Mouse (Mus musculus) intestine, postnatal 0 days (tissue): Measurements from ENCODE around the gene Gm45234. TPM values are rescaled to one million over a fixed set of nuclear protein-coding genes. Genes with fewer than 3 reads are reported as not detected.

Experiments
- ATAC-seq: fragments of 200-750 bp; cut with Nextera tagmentation; 2 replicates; pipeline ENCODE4 v1.8.0; 2017; ENCODE audit warnings: mild to moderate bottlenecking, moderate TSS enrichment, moderate library complexity
- H3K27ac ChIP-seq: fragments of 300-500 bp; sonication (generic); 2 replicates; pipeline ENCODE4 v1.5.1; 2014; ENCODE audit warnings: mild to moderate bottlenecking, low read depth, low read length, moderate library complexity
- H3K27me3 ChIP-seq: fragments of 300-500 bp; sonication (generic); replicated peaks from 2 replicates; pipeline ENCODE4 v1.6.1; 2014; ENCODE audit warnings: low read length, mixed read lengths; ENCODE audit not compliant: control insufficient read depth, insufficient read depth
- H3K36me3 ChIP-seq: fragments of 300-500 bp; sonication (generic); 2 replicates; pipeline ENCODE4 v1.6.1; 2014; ENCODE audit warnings: mild to moderate bottlenecking, moderate library complexity; ENCODE audit not compliant: control insufficient read depth, insufficient read depth
- H3K4me1 ChIP-seq: fragments of 300-500 bp; sonication (generic); replicated peaks from 2 replicates; pipeline ENCODE4 v1.6.1; 2014; ENCODE audit warnings: antibody characterized with exemption, low read length, mixed read lengths; ENCODE audit not compliant: control insufficient read depth, insufficient read depth
- H3K4me2 ChIP-seq: fragments of 300-500 bp; sonication (generic); replicated peaks from 2 replicates; pipeline ENCODE4 v1.6.1; 2014; ENCODE audit warnings: low read depth, mild to moderate bottlenecking, moderate library complexity
- H3K4me3 ChIP-seq: fragments of 300-500 bp; sonication (generic); 2 replicates; pipeline ENCODE4 v1.5.1; 2014; ENCODE audit warnings: low read depth, low read length
- H3K9ac ChIP-seq: fragments of 300-500 bp; sonication (generic); 2 replicates; pipeline ENCODE4 v1.6.1; 2014; ENCODE audit warnings: mild to moderate bottlenecking, low read depth, low read length
- H3K9me3 ChIP-seq: fragments of 300-500 bp; sonication (generic); 2 replicates; pipeline ENCODE4 v1.6.1; 2016; ENCODE audit warnings: mixed run types; ENCODE audit not compliant: control insufficient read depth
- CTCF ChIP-seq: sonication (generic); IDR thresholded peaks from 2 replicates; pipeline ENCODE4 v1.5.1; 2016; ENCODE audit warnings: low read depth, mild to moderate bottlenecking, control low read depth, antibody characterized with exemption, moderate library complexity
- WGBS: fragments of 180-500 bp; shearing (Covaris S2); extraction: QIAGEN DNeasy Blood & Tissue Kit; methylation state at CpG from one replicate; pipeline ENCODE4 v1.1.7; 2014; 5-methylcytosine and 5-hydroxymethylcytosine counted together
- polyA plus RNA-seq: library from polyadenylated mRNA; unstranded; fragments of >200 nt; fragmentation: Nextera tagmentation; extraction: Ambion mirVana; gene quantifications from 2 replicates; pipeline ENCODE4 v1.2.1, GENCODE M21; 2015

Gm45234 gene
- polyA plus RNA-seq, 1 experiment from 2014 or later = not detected

DNA sequence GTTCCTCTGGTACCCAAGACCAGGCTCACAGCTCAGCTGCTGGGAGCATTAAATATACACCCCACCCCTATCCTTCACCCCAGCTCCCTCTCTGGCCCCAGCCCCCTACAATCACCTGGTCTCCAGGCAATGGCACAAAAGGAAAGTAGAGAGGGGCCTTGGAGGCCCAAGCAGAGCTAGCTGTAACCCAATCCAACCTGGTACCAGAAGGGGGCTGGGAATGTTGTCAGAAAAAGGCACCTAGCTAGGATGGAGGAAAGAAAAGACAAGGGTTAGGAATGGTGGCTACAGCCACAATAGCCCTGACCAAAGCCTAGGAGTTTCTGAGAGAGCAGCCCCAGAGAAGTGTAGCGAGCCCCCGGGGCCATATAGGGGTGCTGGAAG lies 3.0 kb upstream of the Gm45234 start:
- TF ChIP-seq CTCF = no peak
- Histone ChIP-seq H3K4me2 (peak overlapping the region; percentile 83), H3K9me3 (no peaks in the 10 kb centered on the region), H3K9ac (no peak overlapping the region; the same call in 1 of the 2 replicates), H3K36me3 (no peaks in the 10 kb centered on the region), H3K27ac (peak overlapping the region; percentile 50), H3K4me1 (no peaks in the 10 kb centered on the region), H3K4me3 (no peak overlapping the region), H3K27me3 (no peaks in the 10 kb centered on the region)
- no peak for ATAC-seq
- 36% methylated on average over 2 of the region's 2 CpGs for WGBS

DNA sequence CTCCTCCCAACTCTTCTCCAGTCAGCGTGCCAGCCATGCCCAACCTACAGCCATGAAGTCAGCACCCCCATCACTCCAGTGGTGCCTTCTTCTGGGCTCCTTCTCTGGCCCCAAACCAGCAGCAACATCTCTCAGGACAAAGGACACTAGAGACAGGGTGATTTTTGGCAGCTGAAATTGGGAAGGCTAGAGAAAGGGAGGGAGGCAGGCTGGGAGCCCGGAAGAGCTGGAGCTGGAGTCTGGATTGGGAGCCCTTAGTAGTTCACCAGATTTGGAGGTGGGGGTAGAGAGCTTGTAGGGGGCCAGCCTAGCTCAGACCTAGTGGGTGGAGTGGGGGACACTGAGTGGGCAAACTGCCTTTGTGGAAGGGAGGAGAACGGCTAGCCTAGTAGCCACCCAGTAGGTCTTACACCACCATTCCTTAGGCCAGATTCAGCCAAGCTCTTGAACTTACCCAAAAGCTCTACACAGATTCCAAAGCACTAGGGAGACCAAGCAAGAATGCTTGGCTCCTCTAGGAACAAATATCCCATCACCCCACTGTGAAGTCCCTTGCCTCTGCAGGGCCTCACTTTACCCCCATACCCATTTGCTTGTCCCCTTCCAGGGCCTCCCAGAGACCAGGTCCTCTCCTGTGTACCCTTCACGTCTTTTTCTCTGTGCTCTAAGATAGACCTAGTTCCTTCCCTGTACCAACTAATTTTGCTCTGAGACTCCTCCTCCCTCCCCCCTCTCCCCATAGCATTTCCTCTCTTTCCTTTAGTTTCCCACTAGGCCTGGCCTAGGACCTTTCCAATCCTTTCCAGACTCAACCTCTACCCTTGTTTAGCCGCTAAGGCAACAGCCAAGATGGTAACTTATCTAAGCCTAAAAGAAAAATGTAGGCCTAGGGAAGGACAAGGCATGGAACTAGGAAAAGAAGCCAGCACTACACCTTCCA lies 2.4 kb upstream of the Gm45234 start:
- peak overlapping the region; percentile 50 for H3K27ac ChIP-seq
- TF ChIP-seq CTCF = no peak
- H3K4me2 ChIP-seq = peak overlapping the region; percentile 83
- H3K36me3 ChIP-seq = no peaks in the 10 kb centered on the region
- no peaks in the 10 kb centered on the region for H3K27me3 ChIP-seq
- no peak for ATAC-seq
- no peaks in the 10 kb centered on the region for H3K4me1 ChIP-seq
- 62% methylated on average over 5 of the region's 5 CpGs for WGBS
- H3K9me3 ChIP-seq = no peaks in the 10 kb centered on the region
- H3K9ac ChIP-seq = peak overlapping the region; percentile 5; the same call in 1 of the 2 replicates
- H3K4me3 ChIP-seq = peak overlapping the region; percentile 85

- Histone ChIP-seq H3K36me3 (no peaks in the 10 kb centered on the region), H3K9me3 (no peaks in the 10 kb centered on the region), H3K4me3 (peak overlapping the region; percentile 85), H3K27me3 (no peaks in the 10 kb centered on the region), H3K27ac (peak overlapping the region; percentile 50; the same call in 1 of the 2 replicates), H3K4me1 (no peaks in the 10 kb centered on the region), H3K9ac (peak overlapping the region; percentile 95), H3K4me2 (peak overlapping the region; percentile 83)
- TF ChIP-seq CTCF = no peak
- WGBS = 36% methylated on average over 5 of the region's 5 CpGs
- ATAC-seq = no peak
Observed at GRCm38 (mm10) chr6:124757351-124757880, 1.6 kb upstream of the Gm45234 start.

GRCm38 (mm10) chr6:124756652-124757350 lies 980 bp upstream of the Gm45234 start:
- ATAC-seq = peak; percentile 65
- TF ChIP-seq CTCF = peak; percentile 10; the same call in 1 of the 2 replicates
- under 1% methylated on average over 53 of the region's 54 CpGs for WGBS

GRCm38 (mm10) chr6:124755306-124755705 lies 515 bp downstream of the Gm45234 start:
- peak overlapping the region; percentile 85 for H3K4me3 ChIP-seq
- H3K9me3 ChIP-seq = no peaks in the 10 kb centered on the region
- no peaks in the 10 kb centered on the region for H3K27me3 ChIP-seq
- WGBS = 5% methylated on average over 3 of the region's 3 CpGs
- peak overlapping the region; percentile 96; the same call in 1 of the 2 replicates for H3K27ac ChIP-seq
- peak overlapping the region; percentile 83 for H3K4me2 ChIP-seq
- H3K9ac ChIP-seq = peak overlapping the region; percentile 95
- no peak for ATAC-seq
- no peak for TF ChIP-seq CTCF
- H3K36me3 ChIP-seq = no peaks in the 10 kb centered on the region
- no peaks in the 10 kb centered on the region for H3K4me1 ChIP-seq

More at GRCm38 (mm10) chr6:124756652-124757350, 980 bp upstream of the Gm45234 start:
- no peaks in the 10 kb centered on the region for H3K4me1 ChIP-seq
- H3K9ac ChIP-seq = peak overlapping the region; percentile 95
- H3K4me2 ChIP-seq = peak overlapping the region; percentile 83
- peak overlapping the region; percentile 96 for H3K27ac ChIP-seq
- peak overlapping the region; percentile 85 for H3K4me3 ChIP-seq
- no peaks in the 10 kb centered on the region for H3K9me3 ChIP-seq
- no peaks in the 10 kb centered on the region for H3K36me3 ChIP-seq
- H3K27me3 ChIP-seq = no peaks in the 10 kb centered on the region

- Histone ChIP-seq H3K36me3 (peaks cover 9% of the 10 kb centered on the region), H3K27me3 (no peaks in the 10 kb centered on the region), H3K4me3 (no peak overlapping the region), H3K4me1 (no peaks in the 10 kb centered on the region), H3K9me3 (no peaks in the 10 kb centered on the region), H3K4me2 (no peak overlapping the region), H3K27ac (no peak overlapping the region), H3K9ac (no peak overlapping the region)
- no peak for TF ChIP-seq CTCF
- 71% methylated on average over 2 of the region's 2 CpGs for WGBS
- no peak for ATAC-seq
Observed at GRCm38 (mm10) chr6:124753861-124754260, 2.0 kb downstream of the Gm45234 start.
